Mouse (Mus musculus): Measurements from ENCODE around the gene Rnf25. TPM values are rescaled to one million over a fixed set of nuclear protein-coding genes. Genes with fewer than 3 reads are reported as not detected.

The Rnf25 gene
- 16.7 and 18.9 TPM in 2 replicates for polyA plus RNA-seq (2012; rRNA removed)

DNA sequence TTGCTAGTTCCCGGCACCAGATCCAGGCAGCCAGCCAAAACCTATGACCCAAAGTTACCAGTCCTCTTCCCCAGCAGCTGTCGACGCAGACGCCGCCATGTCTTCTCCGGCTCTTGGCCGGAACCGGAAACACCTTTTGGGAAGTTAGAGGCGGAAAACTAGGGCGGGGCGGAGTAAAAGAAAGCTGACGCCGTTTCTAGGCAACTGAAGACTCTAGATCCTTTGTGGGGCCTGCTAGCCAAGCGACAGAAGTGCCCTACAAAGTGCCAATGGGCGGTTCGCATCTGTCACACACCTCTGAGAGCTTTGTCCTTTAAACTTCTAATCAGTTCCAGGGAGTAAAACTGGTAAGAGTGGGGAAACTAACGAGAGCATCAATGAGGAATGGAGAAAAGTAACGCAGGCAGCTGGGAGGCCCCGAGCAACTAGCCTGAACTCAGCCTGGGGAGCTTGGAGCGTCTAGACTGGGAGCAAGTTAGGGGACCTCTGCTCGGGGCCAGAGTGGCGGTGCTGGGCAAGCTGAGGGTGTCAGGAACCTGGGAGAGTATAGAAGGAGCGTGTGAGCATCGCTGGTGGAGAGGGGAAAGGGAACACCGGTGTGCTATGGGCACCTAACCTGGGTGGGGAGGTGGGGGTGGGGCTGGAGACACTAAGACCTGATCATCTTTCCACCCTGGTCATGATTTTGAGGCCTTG, at the start of gene Rnf25, which contains the start of gene Stk36:
Gene Rnf25 (minus strand): TSS at position 131 of the 696 bp plus-strand sequence.
Gene Stk36 (plus strand): TSS at position 179 of the 696 bp plus-strand sequence.

DNA sequence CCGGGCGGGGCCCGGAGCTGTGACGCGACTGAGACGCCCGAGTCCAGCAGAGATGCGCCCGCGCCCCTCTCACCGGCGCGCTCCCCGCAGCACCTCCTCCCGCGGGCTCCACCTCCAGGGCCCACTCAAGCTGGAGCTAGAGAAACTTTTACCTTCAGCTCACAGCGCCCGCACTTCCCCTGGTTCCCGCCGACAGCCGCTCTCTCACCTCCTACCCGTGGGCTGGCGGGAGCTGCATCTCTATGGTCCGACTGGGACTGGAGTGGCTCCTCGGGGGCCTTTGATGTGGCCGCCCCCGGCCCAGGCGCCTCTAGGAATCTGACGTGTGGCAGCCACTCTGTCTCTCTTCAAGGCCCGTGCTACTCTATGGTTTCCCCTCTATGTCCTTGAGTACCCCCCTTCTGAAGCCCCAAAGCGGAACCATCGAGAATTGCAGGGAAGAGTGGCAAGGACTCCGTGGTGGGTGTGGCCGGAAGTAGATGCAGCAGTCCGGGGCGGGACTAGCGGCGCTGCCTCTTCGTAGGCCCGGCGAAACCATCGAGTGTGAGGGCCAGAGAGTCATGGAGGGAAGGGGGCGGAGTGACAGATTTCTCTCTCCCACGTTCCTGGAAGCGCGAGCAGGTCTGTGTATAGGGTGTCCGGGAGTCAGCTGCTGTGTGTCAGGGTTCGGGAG, 13.3 kb downstream of the Rnf25 start, which contains the start of the genes Zfp142 and Bcs1l:
Gene Zfp142 (minus strand): TSS at position 474 of the 673 bp plus-strand sequence.
Gene Bcs1l (plus strand): TSS at position 517 of the 673 bp plus-strand sequence.

GRCm38 (mm10) chr1:74544184-74544583, 57.0 kb downstream of the Rnf25 start, which contains the start of gene Usp37:
Usp37 (minus strand) TSS chr1:74544284.

Other genes with a start within 250 kb of the Rnf25 start
- 0.48 and 0.56 TPM in 2 replicates for gene Catip, start 239.3 kb downstream of the Rnf25 start, polyA plus RNA-seq (2012; rRNA removed)
- gene Slc11a1, start 226.2 kb downstream of the Rnf25 start, polyA plus RNA-seq (2012; rRNA removed), result 11.7 and 16.3 TPM in 2 replicates
- 78.4 and 78.6 TPM in 2 replicates for gene Ctdsp1, start 209.9 kb downstream of the Rnf25 start, polyA plus RNA-seq (2012; rRNA removed)
- 7.3 and 9.6 TPM in 2 replicates for gene Vil1, start 192.0 kb downstream of the Rnf25 start, polyA plus RNA-seq (2012; rRNA removed)
- 5.4 and 5.6 TPM in 2 replicates for gene Cnot9, start 95.3 kb downstream of the Rnf25 start, polyA plus RNA-seq (2012; rRNA removed)
- gene Plcd4, start 58.5 kb downstream of the Rnf25 start, polyA plus RNA-seq (2012; rRNA removed), result 0.03 and 0.06 TPM in 2 replicates
- 0.31 and 1.2 TPM in 2 replicates for gene Usp37, start 57.1 kb downstream of the Rnf25 start, polyA plus RNA-seq (2012; rRNA removed)
- gene Zfp142, start 13.2 kb downstream of the Rnf25 start, polyA plus RNA-seq (2012; rRNA removed), result 3.8 and 4.4 TPM in 2 replicates
- gene Bcs1l, start 13.1 kb downstream of the Rnf25 start, polyA plus RNA-seq (2012; rRNA removed), result 4.7 and 5.1 TPM in 2 replicates
- gene Stk36, start within 50 bp of the Rnf25 start, polyA plus RNA-seq (2012; rRNA removed), result 0.87 and 0.96 TPM in 2 replicates
- 3.9 and 7.7 TPM in 2 replicates for gene Ttll4, start 60.3 kb upstream of the Rnf25 start, polyA plus RNA-seq (2012; rRNA removed)
- 6.2 and 8.6 TPM in 2 replicates for gene Cyp27a1, start 112.2 kb upstream of the Rnf25 start, polyA plus RNA-seq (2012; rRNA removed)
- 0.35 and 0.84 TPM in 2 replicates for gene Prkag3, start 147.8 kb upstream of the Rnf25 start, polyA plus RNA-seq (2012; rRNA removed)
- gene Wnt6, start 170.5 kb upstream of the Rnf25 start, polyA plus RNA-seq (2012; rRNA removed), result 1.9 and 3.5 TPM in 2 replicates
- 4.7 and 7.0 TPM in 2 replicates for gene Wnt10a, start 190.1 kb upstream of the Rnf25 start, polyA plus RNA-seq (2012; rRNA removed)

All from stomach, adult 2 months (tissue).